Mouse (Mus musculus): ENCODE data around the gene Arrdc4.

The Arrdc4 gene

DNA sequence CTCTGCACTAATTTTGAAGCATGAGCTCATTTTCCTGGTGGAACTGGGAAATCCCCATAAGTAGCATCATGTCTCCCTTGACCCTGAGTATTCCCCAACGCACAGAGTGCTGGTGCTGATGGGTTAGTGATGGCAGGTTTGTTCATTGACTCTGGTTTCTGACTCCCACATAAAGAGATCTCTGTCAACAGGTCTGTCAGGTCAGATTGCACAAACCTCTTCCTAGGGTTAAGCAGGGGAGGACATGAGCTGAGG, 39.8 kb downstream of the Arrdc4 start:
- no peak for DNase-seq (ENCODE audit: low spot score)

DNA sequence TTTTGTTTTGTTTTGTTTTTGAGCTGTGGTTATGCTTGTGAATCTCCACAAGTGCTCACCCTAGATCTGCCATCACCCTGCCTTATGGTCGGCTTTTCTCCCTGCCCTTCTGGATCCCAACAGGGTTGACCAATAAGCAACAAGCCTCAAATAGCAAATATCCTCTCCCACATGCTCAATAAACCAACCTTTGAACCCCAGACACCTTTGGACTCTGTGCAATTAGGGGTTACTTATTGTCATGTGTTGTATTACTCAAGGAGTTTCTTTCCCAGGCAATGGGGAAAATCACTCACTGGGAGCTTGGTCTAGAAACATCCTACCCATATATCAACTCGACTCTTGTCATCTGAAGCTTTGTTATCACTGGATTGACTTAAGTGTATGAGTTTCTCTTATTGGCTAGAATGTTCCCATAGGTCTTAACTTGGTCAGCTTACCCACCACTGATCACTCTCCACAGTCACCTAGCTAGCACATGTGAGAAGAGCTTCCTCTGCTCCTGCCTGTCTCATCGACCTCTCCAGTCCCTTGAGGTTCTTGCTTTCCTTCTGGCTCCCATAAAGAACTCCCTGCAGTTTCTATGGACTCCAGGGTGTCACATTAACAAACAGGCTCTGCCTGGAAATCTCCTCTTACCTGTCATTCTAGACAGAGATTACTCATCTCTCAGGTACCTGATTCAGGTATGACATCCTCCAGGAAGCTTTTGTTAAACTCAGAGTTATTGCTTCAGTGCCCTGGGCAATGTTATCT, 40.3 kb downstream of the Arrdc4 start:
- DNase-seq (ENCODE audit: low spot score) = no peak

DNA sequence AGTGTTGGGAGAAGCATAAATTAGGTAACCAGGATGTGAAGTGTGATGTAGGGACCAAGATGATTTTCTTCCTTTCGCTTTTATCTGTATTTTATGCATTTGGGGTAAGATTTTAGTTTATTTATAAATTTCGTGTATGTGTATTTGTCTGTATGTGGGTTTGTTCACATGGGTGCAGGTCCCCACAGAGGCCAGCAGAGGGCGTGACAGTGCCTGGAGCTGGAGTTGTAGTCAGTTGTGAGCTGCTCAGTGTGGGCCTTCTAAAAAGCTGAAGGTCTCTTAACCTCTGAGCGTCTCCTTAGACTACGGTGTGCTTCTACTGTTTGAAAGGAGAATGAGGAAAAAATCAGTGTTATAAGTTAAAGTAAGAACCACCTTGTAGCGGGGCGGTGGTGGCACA, 43.9 kb downstream of the Arrdc4 start:
- no peak for DNase-seq (ENCODE audit: low spot score)

DNA sequence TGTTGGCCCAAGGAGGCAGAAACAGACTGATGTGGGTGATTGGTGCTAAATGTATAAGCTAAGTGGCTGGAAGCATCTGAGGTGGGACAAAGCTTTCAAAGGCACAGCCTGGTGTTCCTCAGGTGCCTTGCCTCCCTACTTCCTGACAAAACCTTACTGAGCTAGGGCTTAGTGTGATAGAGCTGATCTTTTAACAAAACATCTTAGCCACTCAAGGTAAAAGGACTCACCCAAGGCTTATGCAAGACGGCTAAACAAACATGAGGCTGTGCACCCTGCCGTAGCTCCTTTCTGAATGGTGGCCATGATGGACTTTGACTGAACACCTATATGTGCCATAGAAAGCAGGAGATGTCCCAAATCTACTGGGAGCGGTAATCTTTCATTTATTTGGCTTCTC, 51.7 kb downstream of the Arrdc4 start:
- no peak for DNase-seq (ENCODE audit: low spot score)

DNA sequence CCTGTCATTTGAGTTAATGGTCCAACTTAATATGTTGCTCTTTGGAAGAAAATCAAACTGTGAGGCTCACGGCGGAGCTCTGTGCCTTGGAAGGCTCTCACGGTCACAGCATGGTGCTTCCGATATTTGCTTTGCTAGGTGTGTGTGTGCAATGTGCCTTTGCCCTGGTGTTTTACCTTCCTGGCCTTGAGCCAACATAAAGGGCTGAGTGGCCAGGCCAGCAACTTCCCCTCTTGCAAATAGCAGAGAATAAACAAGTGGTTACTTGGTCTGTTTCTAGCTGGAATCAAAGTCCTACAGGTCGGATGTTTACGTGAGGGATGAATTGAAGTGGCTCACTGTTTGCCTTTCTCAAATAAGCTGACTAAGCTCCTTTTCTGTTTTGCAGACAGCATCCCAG, 52.1 kb downstream of the Arrdc4 start:
- DNase-seq (ENCODE audit: low spot score) = no peak

DNA sequence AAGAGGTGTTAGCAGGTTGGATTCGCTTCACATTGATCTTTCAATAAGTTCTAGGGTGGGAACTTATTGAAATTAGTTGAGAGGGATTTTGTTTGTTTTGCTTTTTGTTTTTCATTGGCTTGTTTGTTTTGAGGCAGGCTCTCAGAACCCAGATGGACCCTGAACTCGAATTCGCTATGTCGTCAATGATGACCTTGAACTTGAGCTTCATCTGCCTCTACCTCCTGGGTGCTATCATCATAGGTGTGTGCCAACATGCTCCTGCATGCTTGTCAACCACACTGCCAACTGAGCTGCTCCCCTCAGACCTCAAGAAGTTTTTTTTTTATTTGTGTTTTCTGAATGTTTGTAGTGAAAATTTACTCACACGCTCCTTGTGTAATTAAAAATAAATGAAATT, 52.6 kb downstream of the Arrdc4 start:
- DNase-seq (ENCODE audit: low spot score) = no peak

DNA sequence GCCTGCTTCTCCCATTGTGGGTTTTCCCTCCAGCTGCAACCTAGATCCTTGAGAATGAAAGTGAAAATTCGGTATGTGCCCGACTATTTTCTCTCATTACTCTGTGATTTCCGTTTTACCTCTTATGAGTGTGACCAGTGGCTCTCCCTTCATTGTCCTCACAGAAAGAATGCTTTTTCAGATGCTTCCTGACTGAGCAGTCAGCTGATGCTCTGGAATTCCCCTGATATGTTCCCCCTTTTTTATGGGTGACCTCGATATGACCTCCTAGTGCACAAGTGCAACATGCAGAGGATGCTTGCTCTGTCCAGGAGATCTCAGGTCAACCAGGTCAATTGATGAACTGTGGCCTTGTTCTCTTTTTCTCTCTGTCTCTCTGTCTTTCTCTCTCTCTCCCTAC, 56.3 kb downstream of the Arrdc4 start:
- no peak for DNase-seq (ENCODE audit: low spot score)

DNA sequence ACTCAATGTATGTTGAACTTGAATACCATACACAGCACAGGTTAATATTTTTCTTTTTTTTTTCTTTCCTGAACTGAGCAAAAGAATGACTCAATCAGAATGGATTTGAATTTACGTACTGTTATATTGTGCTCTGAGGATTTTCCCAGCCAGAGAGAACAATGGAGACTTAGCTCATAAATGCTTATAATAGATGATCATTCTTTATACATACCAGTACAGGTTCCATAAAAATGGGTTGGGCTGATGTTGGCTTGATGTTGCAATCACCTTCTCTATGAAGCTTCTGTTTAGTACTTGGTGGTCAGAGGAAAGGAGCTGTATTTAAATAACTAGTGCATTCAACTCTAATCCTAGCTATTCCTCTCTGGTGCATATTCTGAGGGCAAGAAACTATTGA, 57.6 kb downstream of the Arrdc4 start:
- DNase-seq (ENCODE audit: low spot score) = no peak

DNA sequence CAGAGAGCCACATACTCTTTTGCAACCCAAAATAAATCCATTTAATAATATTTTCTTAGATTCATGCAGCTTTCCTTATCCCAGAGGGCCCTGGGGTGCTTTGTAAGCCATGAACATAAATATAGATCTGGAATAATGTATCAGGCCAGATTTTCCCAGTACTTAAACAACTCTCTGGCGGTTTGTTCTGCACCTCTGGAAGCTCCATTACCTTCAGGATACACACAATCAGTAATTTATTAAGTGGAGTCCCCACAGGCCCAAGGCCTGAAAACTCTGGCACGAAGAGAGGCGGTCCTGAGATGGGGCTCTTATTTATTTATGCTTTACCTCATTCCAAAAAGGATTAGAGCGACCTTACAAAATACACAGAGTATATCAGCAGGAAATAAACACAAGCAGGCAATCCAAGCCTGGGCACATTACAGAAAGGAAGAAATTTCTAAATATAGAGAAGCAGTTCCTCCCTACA, 61.9 kb downstream of the Arrdc4 start:
- DNase-seq (ENCODE audit: low spot score) = no peak

All from ovary, postnatal 10 days (tissue).